Mouse (Mus musculus) layer of hippocampus, adult 2 months (tissue): ENCODE data around the gene Olfr311. TPM values are rescaled to one million over a fixed set of nuclear protein-coding genes. Genes with fewer than 3 reads are reported as not detected.
"Not testable (repeated sequence)": the region's sequence is repeated elsewhere in the genome, so short reads cannot be mapped to it uniquely, and the experiment has no call there.

ENCODE experiments used
- DNase-seq, 2 experiments: peaks; one replicate each; pipeline ENCODE4 v3.0.0; 2022; ENCODE audit warnings: low spot score in 2 of 2
- H3K27ac ChIP-seq: fragments of 200-600 bp; 2 replicates; pipeline ENCODE4 v1.8.1; 2022
- H3K4me3 ChIP-seq: fragments of 200-600 bp; 2 replicates; pipeline ENCODE4 v1.8.1; 2022; ENCODE audit warnings: mild to moderate bottlenecking
- CTCF ChIP-seq: fragments of 200-600 bp; conservative IDR thresholded peaks from 2 replicates; pipeline ENCODE4 v1.8.1; 2022; ENCODE audit warnings: antibody characterized with exemption, mild to moderate bottlenecking, moderate library complexity
- long read RNA-seq, 2 experiments: library from polyadenylated mRNA; stranded (forward); transcript quantifications; one replicate each; pipeline ENCODE4 v2.0.0; 2021; ENCODE audit warnings: borderline mapping rate in 2 of 2
- total RNA-seq, 2 experiments: library from RNA; stranded (reverse); gene quantifications; 2 replicates each; pipeline ENCODE4 v1.2.3; 2021

Olfr311 gene
- total RNA-seq, result not detected
- long read RNA-seq, experiment 1, result 0 reads
- long read RNA-seq, experiment 2, result 0 reads

DNA sequence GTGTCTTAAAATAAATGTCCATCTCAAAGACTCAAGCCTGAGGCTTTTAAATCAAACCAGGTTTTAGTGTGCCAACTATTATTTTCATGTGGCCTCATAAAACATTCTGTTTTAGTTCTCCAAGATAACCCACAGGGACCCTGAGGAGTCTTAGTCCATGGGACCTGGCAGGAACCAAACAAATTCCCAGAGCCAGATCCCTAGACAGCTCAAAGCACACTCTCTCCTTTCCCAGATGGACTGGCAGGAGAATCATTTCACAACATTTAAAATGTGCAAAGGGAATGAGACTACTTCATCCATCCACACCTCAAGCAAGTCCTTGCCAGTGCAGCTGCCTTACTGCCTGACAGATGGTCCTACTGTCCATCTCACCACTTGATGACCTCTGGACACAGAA, at the start of gene Olfr311:
Gene Olfr311, plus strand, starts transcription at position 301 of the 400 bp plus-strand sequence.
- not testable (repeated sequence) for H3K4me3 ChIP-seq, DNase-seq, H3K27ac ChIP-seq

DNA sequence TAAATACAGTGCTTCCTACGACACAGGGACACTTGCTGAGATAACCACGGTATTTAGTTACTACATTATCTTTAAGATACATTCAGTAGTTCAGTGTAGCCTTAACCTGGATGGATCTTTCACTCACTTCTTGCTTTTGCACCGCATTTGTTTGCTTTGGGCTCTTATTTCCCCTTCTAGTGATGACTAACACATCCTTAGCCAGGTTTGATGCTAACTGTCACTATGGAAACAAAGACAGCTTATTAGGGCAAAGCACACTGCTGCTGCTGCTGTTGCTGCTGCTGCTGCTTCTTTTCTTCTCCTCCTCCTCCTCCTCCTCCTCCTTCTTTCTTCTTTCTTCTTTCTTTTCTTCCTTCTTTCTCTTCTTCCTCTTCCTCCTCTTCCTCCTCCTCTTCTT, 49.5 kb upstream of the Olfr311 start:
- no peak overlapping the region for H3K27ac ChIP-seq
- no peak for DNase-seq
- no peak overlapping the region for H3K4me3 ChIP-seq
- no peak for TF ChIP-seq CTCF

DNA sequence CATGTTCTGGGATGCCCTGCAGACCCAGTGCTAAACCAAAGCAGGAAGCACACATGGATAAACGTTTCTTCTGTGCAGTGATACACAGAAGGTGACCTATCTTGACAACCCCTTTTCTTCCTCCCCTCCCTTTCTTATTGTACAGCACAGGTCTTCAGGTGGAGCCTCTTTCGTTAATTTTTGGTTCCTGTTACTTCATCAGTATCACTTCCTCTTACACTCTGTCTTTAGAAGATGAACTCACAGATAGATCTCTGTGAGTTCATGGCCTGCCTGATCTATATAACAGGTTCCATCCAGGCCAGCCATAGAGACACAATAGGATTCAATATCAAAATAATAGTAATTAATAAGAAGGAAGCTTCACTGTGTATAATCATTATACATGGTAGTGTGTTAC, 49.0 kb upstream of the Olfr311 start:
- DNase-seq, result no peak
- H3K27ac ChIP-seq, result no peak overlapping the region
- H3K4me3 ChIP-seq, result no peak overlapping the region
- TF ChIP-seq CTCF, result no peak

DNA sequence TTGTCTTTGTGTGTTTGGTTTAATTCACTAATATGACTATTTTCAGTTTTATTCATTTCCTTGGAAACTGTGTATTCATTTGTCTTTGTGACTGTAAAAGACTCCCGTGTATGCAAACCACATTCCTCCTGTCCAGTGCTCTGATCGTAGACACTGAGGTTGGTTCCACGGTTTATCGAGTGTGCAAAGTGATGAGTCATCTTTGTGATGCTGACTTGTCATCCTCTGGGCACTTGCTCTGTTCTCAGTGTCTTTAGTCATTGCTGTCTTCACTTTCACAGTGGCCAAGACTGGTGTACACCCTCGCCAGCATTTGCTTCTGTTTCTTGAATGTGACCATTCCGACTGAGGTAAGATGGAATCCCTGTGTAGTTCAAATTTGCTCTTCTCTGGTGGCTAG, 48.4 kb upstream of the Olfr311 start:
- no peak for TF ChIP-seq CTCF
- no peak overlapping the region for H3K4me3 ChIP-seq
- H3K27ac ChIP-seq, result no peak overlapping the region
- no peak for DNase-seq

DNA sequence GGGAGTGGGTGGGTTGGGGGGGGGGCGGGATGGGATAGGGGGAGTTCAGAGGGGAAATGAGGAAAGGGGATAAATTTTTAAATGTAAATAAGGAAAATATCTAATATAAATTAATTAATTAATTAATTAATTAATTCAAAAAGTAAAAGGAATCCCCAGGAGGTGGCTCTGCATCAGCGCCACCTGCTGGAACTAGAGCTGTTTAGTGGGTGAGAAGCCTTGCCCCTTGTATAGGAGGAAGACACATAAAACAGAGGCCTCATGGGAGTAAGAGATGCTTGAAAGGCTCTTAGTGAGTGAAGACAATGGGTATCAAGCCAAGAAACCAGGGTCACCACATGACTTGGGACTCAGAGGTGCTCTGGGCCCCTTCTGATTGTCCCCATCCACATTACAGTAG, 43.2 kb upstream of the Olfr311 start:
- no peak for DNase-seq
- peak; percentile 51 for TF ChIP-seq CTCF
- Histone ChIP-seq H3K4me3 (no peak overlapping the region), H3K27ac (peak overlapping the region; percentile 37; the same call in 1 of the 2 replicates)

DNA sequence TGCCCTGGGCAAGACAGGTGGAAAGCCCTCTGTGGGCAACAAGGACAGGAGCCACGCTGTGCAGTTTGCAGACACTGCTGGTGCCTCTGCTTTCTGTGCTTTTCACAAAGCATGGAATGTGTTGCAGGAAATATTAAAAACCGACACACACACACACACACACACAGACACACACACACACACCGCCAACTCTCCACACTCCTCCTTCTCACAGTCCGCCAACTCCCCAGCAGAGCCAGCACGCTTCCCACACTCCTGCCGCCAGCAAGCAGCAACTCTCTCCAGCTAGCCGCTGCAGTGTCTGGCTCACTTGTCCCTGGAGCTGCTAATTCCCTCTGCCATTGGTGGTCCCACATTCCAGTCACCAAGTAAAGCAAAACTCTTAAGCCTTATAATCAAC, 42.2 kb upstream of the Olfr311 start:
- Histone ChIP-seq H3K4me3 (no peak overlapping the region), H3K27ac (peak overlapping the region; percentile 37; the same call in 1 of the 2 replicates)
- TF ChIP-seq CTCF, result no peak
- peak; percentile 71 to 76 for DNase-seq

DNA sequence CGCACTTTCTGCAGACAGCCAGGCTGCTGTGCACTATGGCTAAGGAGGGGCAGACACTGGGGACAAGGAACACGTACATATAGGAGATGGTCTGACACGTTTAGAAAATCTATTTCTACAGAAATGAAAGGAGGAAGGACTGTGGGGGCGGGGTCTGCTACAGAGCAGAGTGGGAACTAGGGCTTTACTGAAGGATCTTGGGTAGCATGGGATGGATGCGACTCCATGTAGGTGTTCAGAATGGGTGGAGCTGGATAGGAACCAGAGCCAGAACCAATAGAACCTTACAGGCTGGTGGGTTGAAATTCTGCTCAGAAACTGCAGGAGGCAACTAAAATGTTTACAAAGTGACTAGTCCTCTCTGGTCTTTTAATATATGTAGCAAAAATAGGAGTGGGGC, 39.3 kb upstream of the Olfr311 start:
- Histone ChIP-seq H3K4me3 (no peak overlapping the region), H3K27ac (no peak overlapping the region; the same call in 1 of the 2 replicates)
- DNase-seq, result no peak
- TF ChIP-seq CTCF, result no peak

DNA sequence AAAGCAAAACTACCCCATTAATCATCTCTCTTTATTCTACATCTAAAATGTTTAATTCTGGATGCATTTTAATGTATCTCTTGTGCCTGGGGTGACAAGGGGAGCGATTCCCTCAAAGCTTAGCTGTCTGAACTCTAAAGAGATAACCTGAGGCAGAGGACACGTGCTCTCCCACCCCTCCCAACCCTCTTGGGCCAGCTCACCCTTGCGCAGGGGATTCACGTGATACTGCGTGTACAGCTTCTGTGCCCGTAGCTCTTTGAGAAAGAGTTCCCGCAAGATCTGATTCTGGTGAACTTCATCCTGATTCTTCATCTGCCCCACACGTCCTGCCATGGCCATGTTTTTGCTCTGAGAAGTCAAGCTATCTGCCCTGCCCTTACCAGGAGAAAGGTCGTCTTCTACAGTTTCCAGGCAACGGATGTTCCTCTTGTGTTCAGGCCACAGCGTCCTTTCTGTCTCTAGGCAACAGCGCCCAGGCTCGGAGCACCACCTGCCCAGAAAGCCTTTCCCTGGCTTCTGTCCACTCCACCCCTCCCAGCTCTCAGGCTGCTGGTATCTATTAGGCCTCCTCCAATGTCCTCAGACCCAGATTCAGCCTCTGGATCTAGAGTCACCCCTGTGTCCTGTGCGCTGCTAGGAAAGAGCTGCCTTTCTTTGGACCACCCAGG, 37.4 kb upstream of the Olfr311 start, which contains the start of gene Fam183b:
Gene Fam183b, minus strand, starts transcription at position 403 of the 671 bp plus-strand sequence.
- Histone ChIP-seq H3K4me3 (peak within 1 kb of the TSS; percentile 22; the same call in 1 of the 2 replicates), H3K27ac (peak within 1 kb of the TSS; percentile 79)
- TF ChIP-seq CTCF, result no peak
- DNase-seq, result peak; percentile 22 to 38

DNA sequence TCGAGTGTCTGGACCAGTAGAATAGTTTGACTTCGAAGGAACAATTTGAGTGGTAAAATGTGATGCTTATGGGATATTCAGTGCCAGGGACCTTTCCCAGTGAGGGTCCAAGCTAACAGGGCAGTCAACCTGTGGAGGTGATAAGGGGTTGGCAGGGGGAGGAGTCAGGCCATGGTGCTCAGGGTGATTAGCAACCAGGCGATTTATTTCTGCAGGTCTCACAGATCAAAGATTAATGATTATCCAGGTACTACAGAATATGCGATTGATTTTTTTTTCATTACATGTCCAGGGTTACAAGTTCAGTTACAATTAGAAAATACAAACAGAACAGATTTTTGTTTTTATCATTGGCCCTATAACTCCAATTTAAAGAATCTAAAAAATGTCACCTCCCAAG, 35.2 kb upstream of the Olfr311 start:
- Histone ChIP-seq H3K4me3 (no peak overlapping the region), H3K27ac (no peak overlapping the region)
- no peak for DNase-seq
- no peak for TF ChIP-seq CTCF

DNA sequence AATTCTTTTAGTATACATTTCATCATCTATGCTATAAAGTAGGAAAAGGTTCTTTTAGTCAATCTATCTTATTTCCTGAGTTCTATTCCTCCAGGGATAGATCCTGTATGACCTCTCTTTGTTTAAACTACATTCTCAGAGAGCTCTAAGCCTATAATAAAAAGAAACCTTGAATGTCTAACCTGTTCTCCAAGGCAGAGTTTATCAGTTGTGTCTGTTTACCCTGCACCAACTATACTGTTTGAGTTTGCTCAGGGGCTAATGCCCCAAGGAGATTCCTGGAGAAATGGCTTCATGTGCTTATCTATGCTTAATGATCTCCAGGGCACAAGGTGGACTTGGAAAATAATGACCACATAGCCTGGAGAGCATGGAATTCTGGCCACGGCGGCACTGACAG, 34.7 kb upstream of the Olfr311 start:
- no peak for DNase-seq
- Histone ChIP-seq H3K4me3 (no peak overlapping the region), H3K27ac (no peak overlapping the region)
- no peak for TF ChIP-seq CTCF

DNA sequence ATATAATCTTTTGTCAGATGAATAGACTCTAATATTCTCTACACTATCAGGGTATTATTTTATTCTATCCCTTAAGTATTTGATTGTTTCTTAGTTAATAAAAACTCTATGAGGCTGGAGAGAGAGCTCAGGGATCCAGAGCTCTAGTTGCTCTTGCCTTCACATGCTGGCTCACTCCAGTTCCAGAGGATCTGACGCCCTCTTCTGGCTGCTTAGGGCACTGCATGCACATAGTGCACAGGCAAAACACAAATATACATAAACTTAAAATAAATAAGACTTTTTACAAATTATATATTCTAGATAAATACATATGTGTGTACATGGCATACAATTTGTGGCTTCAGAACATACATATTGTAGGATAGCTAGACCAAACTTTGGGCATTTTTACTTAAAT, 27.1 kb upstream of the Olfr311 start:
- peak; percentile 63 for TF ChIP-seq CTCF
- Histone ChIP-seq H3K4me3 (no peak overlapping the region), H3K27ac (no peak overlapping the region)
- no peak for DNase-seq

DNA sequence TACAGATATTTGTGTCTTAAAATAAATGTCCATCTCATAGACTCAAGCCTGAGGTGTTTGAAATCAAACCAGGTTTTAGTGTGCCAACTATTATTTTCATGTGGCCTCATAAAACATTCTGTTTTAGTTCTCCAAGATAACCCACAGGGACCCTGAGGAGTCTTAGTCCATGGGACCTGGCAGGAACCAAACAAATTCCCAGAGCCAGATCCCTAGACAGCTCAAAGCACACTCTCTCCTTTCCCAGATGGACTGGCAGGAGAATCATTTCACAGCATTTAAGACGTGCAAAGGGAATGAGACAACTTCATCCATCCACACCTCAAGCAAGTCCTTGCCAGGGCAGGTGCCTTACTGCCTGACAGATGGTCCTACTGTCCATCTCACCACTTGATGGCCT, 24.4 kb upstream of the Olfr311 start, which contains the start of gene Olfr313:
Gene Olfr313, plus strand, starts transcription at position 301 of the 400 bp plus-strand sequence.
- H3K4me3 ChIP-seq, DNase-seq, H3K27ac ChIP-seq: not testable (repeated sequence)

DNA sequence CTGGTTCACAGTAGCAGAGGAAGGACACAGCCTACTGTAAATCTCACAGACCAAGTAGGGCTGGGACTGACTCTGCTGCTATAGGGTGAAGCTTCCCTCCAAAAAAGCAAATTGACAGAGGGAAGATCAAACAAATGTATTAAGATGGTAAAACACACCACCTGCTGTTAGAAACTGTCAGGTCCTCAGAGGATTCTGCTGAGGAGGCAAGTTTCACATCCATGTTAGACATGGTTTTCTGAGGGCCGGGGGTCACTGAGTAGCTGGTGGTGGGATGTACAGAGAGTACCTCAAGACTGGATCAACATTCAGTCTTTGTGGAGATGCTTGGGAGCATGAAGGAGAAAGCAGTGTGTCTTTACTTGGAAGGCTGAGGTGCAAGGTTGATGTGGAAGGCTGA, 23.4 kb upstream of the Olfr311 start:
- Histone ChIP-seq H3K4me3 (no peak overlapping the region), H3K27ac (no peak overlapping the region)
- TF ChIP-seq CTCF, result no peak
- no peak for DNase-seq

DNA sequence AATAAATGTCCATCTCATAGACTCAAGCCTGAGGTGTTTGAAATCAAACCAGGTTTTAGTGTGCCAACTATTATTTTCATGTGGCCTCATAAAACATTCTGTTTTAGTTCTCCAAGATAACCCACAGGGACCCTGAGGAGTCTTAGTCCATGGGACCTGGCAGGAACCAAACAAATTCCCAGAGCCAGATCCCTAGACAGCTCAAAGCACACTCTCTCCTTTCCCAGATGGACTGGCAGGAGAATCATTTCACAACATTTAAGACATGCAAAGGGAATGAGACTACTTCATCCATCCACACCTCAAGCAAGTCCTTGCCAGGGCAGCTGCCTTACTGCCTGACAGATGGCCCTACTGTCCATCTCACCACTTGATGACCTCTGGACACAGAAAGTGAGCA, 10.1 kb upstream of the Olfr311 start, which contains the start of gene Olfr312:
Gene Olfr312, plus strand, starts transcription at position 301 of the 400 bp plus-strand sequence.
- H3K4me3 ChIP-seq, H3K27ac ChIP-seq, DNase-seq: not testable (repeated sequence)

DNA sequence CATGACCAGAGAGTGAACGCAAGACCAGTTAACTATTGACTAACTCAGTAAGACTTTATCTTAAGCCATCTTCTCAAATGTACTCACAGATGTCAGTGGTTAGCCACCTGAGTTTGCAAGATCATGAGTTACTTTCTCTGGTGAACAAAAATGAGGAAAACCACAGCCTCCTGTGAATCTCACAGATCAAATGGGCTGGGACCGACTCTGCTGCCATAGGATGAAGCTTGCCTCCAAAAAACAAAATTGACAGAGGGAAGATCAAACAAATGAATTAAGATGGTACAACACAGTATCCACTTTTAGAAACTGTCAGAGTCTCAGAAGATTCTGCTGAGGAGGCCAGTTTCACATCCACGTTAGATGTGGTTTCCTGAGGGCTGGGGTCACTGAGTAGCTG, 9.3 kb upstream of the Olfr311 start:
- no peak for TF ChIP-seq CTCF
- no peak for DNase-seq
- H3K4me3 ChIP-seq, result no peak overlapping the region
- H3K27ac ChIP-seq, result no peak overlapping the region

DNA sequence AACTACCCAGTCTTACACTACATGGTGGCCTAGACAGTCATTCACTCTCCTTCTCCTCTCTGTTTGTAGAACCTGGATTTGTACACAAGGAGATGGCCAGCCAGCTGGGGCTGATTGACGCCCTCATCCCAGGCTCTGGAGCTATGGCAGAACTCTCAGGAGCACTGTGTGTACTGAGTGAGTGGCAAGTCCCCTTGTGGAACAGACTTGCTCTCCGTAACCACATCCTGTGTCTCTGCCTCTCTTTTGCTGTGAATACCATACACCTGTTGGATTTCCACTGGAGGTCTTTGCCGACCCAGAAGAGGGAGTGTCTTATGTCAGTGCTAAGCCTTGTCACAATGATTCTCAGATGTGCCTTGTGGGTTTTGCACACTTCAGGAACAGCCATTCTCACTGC, 6.5 kb upstream of the Olfr311 start:
- not testable (repeated sequence) for DNase-seq

More for the DNA sequence above, 6.5 kb upstream of the Olfr311 start:
- not testable (repeated sequence) for H3K27ac ChIP-seq, H3K4me3 ChIP-seq
